Mouse (Mus musculus) thymus, postnatal 25 days (tissue): ENCODE measurements around the gene Kdm1a.

Experiments
- DNase-seq: peaks from one replicate; pipeline ENCODE4 v3.0.0; 2022

The Kdm1a gene

DNA sequence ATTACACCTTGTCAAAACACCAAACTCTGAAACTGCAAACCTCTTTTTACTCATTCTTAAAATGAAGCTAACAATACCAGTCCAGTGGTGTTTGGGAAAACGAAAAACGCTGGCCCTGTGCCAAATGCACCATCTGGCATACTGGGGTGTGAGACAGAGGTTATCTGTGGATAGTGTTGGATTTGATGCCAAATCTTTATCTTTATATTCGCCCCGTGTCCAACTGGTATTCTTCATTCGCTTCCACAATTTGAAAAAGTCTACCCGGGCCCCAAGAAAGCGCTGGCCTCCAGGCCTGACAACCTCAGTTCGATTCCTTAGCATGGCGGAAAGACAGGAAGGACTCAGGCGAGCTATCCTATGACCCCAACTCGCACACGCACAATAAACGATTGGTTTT, 1.0 kb downstream of the Kdm1a start:
- peak; percentile 34 for DNase-seq

GRCm38 (mm10) chr4:136600536-136600935, 2.0 kb downstream of the Kdm1a start:
- no peak for DNase-seq

DNA sequence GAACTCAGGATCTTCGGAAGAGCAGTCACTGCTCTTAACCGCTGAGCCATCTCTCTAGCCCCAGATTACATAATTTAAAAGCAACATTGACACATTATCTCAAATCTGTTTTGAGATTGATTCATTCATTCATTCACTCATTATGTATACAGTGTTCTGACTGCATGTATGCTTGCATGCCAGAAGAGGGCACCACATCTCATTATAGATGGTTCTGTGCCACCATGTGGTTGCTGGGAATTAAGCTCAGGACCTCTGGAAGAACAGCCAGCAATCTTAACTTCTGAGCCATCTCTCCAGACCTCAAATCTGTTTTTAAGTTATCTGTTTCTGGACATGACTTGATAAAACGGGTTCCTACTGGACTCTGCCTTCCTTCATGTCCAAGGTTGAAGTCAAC, 2.7 kb downstream of the Kdm1a start:
- DNase-seq, result no peak

DNA sequence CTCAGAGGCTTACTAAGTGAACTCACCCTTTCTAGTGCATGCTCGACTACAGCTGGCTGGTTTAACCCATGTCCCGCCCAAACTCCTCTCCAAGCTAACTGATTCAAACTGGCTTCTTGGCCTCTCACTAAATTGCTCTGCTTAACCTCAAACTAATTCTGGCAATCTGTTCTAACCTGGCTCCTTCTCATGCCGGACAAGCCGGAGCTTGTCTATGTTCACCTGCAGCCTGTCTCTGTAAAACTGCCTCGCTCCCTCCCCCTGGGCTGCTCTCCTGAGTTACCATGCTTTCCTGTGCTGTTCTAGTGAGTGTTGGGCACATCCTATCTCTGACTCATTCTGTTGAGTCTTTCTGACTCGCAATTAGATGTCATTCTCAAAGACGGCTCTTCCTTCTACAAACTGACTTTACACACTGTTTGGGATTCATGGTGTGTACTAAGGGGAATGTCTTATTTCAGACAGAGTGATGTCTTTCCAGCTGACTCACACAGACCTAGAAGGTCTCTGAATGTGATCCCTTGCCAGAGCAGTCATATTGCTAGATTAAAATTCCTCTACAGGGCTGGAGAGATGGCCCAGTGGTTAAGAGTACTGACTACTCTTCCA, 4.2 kb downstream of the Kdm1a start:
- peak; percentile 4 for DNase-seq

GRCm38 (mm10) chr4:136595221-136595620, 7.3 kb downstream of the Kdm1a start:
- DNase-seq, result no peak

GRCm38 (mm10) chr4:136594006-136594405, 8.5 kb downstream of the Kdm1a start:
- no peak for DNase-seq

DNA sequence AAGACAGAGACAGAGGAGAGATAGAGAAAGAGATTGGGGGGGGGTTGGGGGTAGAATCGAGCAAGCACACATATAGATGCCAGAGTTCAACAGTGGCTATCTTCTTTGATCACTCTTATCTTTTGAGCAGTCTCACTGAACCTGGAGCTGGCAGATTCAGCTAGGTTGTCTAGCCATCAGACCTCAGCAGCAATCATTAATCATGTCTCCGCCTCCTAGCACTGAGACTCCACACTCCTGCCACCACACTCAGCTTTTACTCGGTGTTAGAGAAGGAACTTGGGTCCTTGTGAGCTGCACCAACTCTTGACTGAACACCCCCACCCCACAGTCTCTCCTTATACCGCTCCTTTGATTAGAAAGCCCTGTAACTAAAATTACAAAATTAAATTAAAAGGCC, 10.4 kb downstream of the Kdm1a start:
- no peak for DNase-seq

- DNase-seq, result no peak
Observed at GRCm38 (mm10) chr4:136588003-136588402, 14.5 kb downstream of the Kdm1a start.

DNA sequence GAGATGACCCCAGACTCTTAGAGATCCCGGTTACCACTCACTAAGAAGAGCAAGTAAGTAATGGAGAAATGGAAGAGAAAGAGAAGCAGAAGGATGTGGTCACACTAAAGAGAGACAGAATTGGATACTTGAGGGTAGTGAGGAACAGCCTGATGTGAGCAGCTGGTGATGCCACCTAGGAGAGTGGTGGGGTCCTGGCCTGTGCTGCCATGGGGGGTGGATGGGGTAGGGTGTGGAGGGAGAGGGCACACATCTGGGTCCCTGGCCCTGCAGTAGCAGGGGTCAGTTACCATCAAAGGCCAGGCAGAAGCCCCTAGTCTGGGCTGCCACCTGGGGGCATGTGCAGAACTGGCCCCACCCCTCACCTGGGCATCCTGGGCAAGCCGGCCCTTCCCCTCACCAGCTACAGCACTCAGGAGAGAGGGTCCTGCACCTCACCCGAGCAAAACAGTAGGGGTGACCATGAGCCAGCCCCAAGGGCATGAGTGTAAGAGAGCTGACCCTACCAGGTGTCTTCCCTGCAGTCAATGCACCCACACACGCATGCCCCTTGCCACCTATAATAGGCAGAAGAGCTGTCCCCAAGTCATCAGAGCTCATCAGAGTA, 15.2 kb downstream of the Kdm1a start:
- DNase-seq, result no peak

- DNase-seq, result no peak
Observed at GRCm38 (mm10) chr4:136581885-136582284, 20.6 kb downstream of the Kdm1a start.

- DNase-seq, result no peak
Observed at GRCm38 (mm10) chr4:136569998-136570397, 32.5 kb downstream of the Kdm1a start.

DNA sequence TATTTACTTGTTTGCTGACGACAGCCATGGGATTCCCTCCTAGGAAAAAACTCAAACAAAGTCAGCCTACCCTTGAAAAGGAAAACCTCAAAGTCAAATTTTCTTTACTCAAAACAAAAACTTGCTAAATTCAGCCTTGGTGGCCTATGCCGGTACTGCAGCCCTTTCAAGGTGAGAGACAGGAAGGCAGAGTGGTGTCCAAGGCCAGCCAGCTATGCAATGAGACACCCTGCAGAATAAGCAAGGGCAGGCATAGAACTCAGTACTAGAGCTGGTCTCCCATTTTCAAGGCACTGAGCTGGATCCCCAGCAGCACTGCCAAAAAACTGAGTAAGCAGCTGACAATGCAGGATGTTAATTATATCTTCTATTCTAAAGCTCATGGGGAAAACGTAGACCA, 33.9 kb downstream of the Kdm1a start:
- no peak for DNase-seq

DNA sequence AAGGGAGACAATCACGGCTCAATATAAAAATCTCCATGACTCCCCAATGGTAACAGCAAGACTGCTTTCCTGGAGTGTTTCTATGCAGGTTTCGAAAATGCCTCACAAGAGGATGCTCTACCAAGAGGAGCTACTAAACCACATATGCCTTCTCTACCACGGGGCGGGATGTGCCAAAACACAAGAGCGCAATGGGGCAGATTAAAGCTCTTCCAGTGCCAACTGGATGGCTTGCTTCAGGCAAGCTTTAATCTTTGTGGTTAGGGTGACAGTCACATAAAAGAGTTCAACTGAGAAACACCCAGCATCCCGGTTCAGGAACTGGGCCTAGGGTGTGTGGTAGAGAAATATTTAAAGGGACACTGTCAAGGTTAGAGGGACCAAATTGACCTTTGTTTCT, 39.8 kb downstream of the Kdm1a start:
- no peak for DNase-seq

DNA sequence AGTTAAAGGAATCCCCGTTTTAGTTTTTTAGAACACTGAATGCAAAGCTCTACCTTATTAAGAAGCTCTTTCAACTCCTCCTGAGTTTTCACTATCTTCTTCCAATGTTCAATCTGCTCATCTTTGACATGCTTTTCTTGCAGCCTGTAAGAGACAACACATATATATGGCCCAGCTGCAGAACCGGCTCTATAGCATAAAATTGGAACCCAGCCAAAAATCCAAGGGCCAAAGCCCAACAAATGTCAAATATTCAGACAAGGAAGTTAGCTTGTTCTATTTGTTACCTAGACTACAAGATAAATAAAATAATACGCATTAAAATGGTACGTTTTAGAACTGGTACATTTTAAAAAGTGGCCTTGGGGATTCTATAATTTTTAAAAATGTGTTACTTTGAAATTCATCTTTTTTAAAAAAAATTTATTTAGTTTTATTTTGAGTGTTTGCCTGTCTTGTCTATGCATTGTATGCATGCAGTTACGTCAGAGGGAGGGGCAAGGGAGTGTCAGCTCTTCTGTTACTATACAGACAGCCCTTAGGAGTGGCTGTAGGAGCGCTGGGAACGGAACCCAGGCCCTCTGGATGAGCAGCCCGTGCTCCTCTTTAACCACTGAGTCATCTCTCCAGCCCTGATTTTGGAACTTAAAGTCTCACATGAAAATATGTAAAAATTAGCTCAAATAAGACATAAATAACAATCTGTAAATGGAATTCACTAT, 42.1 kb downstream of the Kdm1a start:
- DNase-seq, result no peak

DNA sequence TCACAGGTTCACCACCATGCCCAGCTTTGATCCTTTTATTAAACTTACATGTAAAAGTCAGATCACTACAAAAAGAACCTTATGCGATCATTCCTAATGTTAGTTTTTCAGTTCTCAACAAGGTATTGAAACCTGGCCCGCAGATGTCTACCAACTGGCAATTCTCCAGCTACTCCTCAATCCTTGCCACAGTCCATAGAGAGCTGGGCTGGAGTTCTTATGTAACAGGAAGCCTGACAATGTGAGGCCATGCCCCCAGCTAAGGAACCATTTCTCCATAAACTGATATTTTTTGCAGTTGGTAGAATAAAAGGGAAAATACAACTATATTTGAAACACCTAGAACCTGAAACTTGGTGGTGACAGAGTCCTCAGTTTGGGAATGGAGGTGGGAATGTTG, 42.8 kb downstream of the Kdm1a start:
- DNase-seq, result no peak

- no peak for DNase-seq
Observed at GRCm38 (mm10) chr4:136557638-136558037, 44.9 kb downstream of the Kdm1a start.

DNA sequence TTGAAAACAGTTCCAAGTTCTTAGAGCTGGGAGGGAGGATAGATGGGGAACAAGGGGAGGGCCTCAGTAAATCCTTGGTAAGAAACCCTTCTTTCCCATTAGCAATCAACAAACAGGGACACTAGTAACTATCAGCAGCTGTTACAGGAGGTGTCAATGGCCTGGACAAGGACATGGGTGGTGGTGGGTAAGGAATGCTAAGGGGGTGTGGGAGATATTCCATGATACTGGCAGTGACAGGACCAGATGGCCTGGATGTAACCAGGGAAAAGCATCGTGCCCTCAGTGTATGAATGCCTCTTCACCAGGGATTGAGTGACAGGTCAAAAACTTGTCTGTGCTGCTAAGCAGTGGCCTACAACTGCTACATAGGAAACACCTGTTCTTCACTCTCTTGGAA, 49.4 kb downstream of the Kdm1a start:
- no peak for DNase-seq

GRCm38 (mm10) chr4:136548381-136548801, 54.1 kb downstream of the Kdm1a start:
- no peak for DNase-seq

DNA sequence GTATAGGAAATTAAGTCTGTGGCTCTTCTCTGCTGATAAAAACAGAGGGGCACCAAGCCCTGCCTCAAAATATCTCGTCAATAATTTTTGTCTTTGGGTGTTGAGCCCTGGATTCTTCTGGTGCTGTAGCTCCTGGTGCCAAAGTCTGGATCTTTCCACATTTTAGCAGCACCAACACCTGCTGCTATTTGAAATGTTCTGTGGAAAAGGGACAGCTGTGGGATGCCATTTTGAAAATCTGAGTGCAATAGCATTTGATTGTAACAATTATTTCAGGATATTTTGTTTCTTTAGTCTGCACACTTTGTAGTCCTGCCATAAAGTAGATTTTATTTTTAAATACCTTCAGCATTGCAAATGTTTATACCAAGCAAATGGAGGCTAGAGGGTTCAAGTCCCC, 54.8 kb downstream of the Kdm1a start:
- DNase-seq, result no peak

GRCm38 (mm10) chr4:136546279-136547045, 56.1 kb downstream of the Kdm1a start:
- no peak for DNase-seq

DNA sequence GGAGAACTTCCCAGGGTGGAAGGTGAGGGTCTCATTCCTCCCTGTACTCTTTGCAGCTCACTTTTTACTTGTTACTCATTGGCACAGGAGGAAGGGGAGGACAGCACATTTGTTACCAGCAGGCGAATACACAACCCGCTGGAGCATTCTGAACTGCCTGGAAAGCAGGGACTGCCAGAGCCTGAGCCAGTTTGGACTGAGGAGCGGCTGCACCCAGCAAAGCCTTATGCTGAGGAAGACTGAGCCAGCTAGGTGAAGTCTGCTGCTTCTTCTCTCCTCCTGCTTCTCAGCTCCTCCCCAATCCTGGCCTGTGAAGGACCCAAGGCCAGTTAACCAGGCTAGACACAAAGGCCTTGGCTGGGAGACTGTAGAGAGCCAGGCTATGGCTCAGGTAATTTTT, 57.4 kb downstream of the Kdm1a start:
- no peak for DNase-seq

- peak; percentile 45 for DNase-seq
Observed at GRCm38 (mm10) chr4:136526412-136526811, 76.1 kb downstream of the Kdm1a start.

- DNase-seq, result no peak
Observed at GRCm38 (mm10) chr4:136524309-136524708, 78.2 kb downstream of the Kdm1a start.

- DNase-seq, result no peak
Observed at GRCm38 (mm10) chr4:136521898-136522297, 80.6 kb downstream of the Kdm1a start.
